Mouse (Mus musculus) midbrain, postnatal 0 days (tissue): ENCODE results near the gene Ect2l. TPM values are rescaled to one million over a fixed set of nuclear protein-coding genes. Genes with fewer than 3 reads are reported as not detected.
A peak's percentile ranks its signal among the peaks of the same experiment; 100 is the strongest.

Experiments
- ATAC-seq: fragments of 200-750 bp; cut with Nextera tagmentation; 2 replicates; pipeline ENCODE4 v1.8.0; 2017; ENCODE audit warnings: moderate number of reproducible peaks, mild to moderate bottlenecking, moderate TSS enrichment, moderate library complexity; ENCODE audit not compliant: low FRiP score
- DNase-seq: peaks from one replicate; pipeline ENCODE4 v3.0.0-alpha.2; 2015; ENCODE audit warnings: low spot score
- H3K27ac ChIP-seq: fragments of 300-500 bp; sonication (generic); 2 replicates; pipeline ENCODE4 v1.5.1; 2014; ENCODE audit warnings: low read depth, mild to moderate bottlenecking, low read length, mixed read lengths
- H3K27me3 ChIP-seq: fragments of 300-500 bp; sonication (generic); 2 replicates; pipeline ENCODE4 v1.6.1; 2014; ENCODE audit warnings: low read length, control low read depth, mixed read lengths; ENCODE audit not compliant: insufficient read depth
- H3K36me3 ChIP-seq: fragments of 300-500 bp; sonication (generic); 2 replicates; pipeline ENCODE4 v1.6.1; 2014; ENCODE audit warnings: low read length, control low read depth, mixed read lengths; ENCODE audit not compliant: insufficient read depth
- H3K4me1 ChIP-seq: fragments of 300-500 bp; sonication (generic); 2 replicates; pipeline ENCODE4 v1.6.1; 2014; ENCODE audit warnings: mild to moderate bottlenecking, control low read depth, antibody characterized with exemption, low read length, mixed read lengths; ENCODE audit not compliant: insufficient read depth
- H3K4me2 ChIP-seq: fragments of 300-500 bp; sonication (generic); 2 replicates; pipeline ENCODE4 v1.6.1; 2014; ENCODE audit warnings: low read depth, mild to moderate bottlenecking, low read length, mixed read lengths; ENCODE audit not compliant: poor library complexity, severe bottlenecking
- H3K4me3 ChIP-seq: fragments of 300-500 bp; sonication (generic); 2 replicates; pipeline ENCODE4 v1.5.1; 2014; ENCODE audit warnings: low read depth, mild to moderate bottlenecking, low read length, moderate library complexity
- H3K9ac ChIP-seq: fragments of 300-500 bp; sonication (generic); replicated peaks from 2 replicates; pipeline ENCODE4 v1.6.1; 2014; ENCODE audit warnings: mild to moderate bottlenecking, low read length, moderate library complexity, mixed read lengths; ENCODE audit not compliant: poor library complexity, severe bottlenecking
- H3K9me3 ChIP-seq: fragments of 300-500 bp; sonication (generic); 2 replicates; pipeline ENCODE4 v1.6.1; 2016; ENCODE audit warnings: low read length, control low read depth
- CTCF ChIP-seq: IDR thresholded peaks from 2 replicates; pipeline ENCODE4 v1.5.1; 2016; ENCODE audit warnings: antibody characterized with exemption, mild to moderate bottlenecking
- WGBS: fragments of 180-500 bp; shearing (Covaris S2); extraction: QIAGEN DNeasy Blood & Tissue Kit; methylation state at CpG from one replicate; pipeline ENCODE4 v1.1.7; 2014; 5-methylcytosine and 5-hydroxymethylcytosine counted together
- polyA plus RNA-seq: library from polyadenylated mRNA; unstranded; fragments of >200 nt; fragmentation: Nextera tagmentation; extraction: Ambion mirVana; gene quantifications from 2 replicates; pipeline ENCODE4 v1.2.1, GENCODE M21; 2015
- total RNA-seq: library from RNA; depleted of rRNA; stranded (reverse); fragments of >200 nt; gene quantifications from 2 replicates; pipeline ENCODE4 v1.2.3, GENCODE M21; 2014

Ect2l gene
- total and polyA plus RNA-seq, 2 experiments from 2014 or later: 0.11 to 0.64 TPM

DNA sequence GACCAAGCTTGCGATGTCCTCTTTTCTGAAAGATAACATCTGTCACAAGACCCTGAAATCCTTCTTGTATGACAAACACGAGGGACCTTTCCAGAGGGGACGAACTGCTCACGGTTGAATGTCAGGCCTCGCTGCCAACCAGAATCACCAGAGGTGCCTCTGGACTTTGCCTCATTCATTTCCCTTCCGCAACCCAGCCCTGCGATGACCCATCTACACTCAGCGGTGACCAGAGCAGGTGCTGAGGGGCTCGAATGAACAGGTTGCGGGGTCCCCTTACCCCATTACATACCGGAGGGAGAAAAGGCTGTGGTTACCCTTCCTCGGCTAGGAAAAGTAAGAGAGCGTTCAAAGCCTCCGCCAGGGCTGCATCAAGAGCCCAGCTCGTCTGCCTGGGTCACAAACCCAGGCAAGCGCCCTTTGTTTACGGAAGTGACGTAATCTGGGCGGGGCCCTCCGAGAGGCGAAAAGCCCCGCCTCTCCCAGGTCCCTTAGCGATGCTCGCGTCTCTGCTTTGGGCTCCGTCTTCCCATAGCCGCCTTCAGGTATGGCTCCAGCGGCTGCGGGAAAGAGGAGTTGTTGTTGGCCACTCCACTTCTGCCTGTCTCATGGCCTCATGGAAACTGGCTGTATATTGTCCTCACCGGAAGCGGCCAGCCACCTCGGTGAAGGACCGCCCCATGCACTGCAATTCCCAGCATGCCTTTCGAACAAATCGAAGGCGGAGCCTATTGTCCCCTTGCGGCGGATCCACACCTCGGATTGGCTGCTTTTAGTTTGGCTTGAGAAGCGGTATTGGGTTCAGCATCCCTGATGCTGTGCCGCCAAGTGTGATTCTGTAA is 24.1 kb upstream of the Ect2l start, which contains the start of gene Ccdc28a:
Gene Ccdc28a, minus strand, starts transcription at position 439 of the 842 bp plus-strand sequence.
- DNase-seq (peak; percentile 98), ATAC-seq (peak; percentile 98)
- H3K4me1 ChIP-seq: no peaks in the 10 kb centered on the region
- no peaks in the 10 kb centered on the region for H3K27me3 ChIP-seq
- H3K36me3 ChIP-seq: no peaks in the 10 kb centered on the region
- peak; percentile 54 for TF ChIP-seq CTCF
- H3K4me2 ChIP-seq: peak within 1 kb of the TSS; percentile 71
- H3K9me3 ChIP-seq: no peaks in the 10 kb centered on the region
- H3K4me3 ChIP-seq: peak within 1 kb of the TSS; percentile 79
- peak within 1 kb of the TSS; percentile 75 for H3K9ac ChIP-seq
- H3K27ac ChIP-seq: peak within 1 kb of the TSS; percentile 85
- WGBS: under 1% methylated on average over 41 of the region's 41 CpGs

DNA sequence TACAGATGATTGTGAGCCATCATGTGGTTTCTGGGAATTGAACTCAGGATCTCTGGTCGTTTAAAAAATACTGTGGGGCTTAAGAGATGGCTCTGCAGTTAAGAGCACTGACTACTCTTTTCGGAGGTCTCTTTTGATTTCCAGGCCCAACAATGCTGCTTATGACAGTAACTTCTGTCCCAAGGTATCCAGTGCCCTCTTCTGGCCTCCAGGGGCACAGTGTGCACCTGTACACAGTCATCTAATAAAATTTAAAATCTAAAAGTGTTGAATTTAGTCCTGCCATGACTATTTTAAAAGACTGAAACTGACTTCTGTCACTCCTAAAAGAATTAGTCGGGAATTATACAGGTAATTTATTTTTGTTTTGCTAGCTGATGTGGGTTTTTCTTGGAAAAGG is 23.2 kb upstream of the Ect2l start:
- no peaks in the 10 kb centered on the region for H3K36me3 ChIP-seq
- H3K4me1 ChIP-seq: no peaks in the 10 kb centered on the region
- H3K9me3 ChIP-seq: no peaks in the 10 kb centered on the region
- H3K4me2 ChIP-seq: peak overlapping the region; percentile 71
- no peak for DNase-seq
- no peak for ATAC-seq
- H3K9ac ChIP-seq: no peak overlapping the region
- 50% methylated on average over 3 of the region's 3 CpGs for WGBS
- H3K4me3 ChIP-seq: peak overlapping the region; percentile 79; the same call in 1 of the 2 replicates
- TF ChIP-seq CTCF: peak; percentile 63
- H3K27ac ChIP-seq: no peak overlapping the region
- H3K27me3 ChIP-seq: no peaks in the 10 kb centered on the region

- H3K27me3 ChIP-seq: no peaks in the 10 kb centered on the region
- H3K9me3 ChIP-seq: no peaks in the 10 kb centered on the region
- H3K9ac ChIP-seq: no peak overlapping the region
- no peak for ATAC-seq
- TF ChIP-seq CTCF: no peak
- H3K4me2 ChIP-seq: no peak overlapping the region
- no peak overlapping the region for H3K27ac ChIP-seq
- no peaks in the 10 kb centered on the region for H3K36me3 ChIP-seq
- no peak overlapping the region for H3K4me3 ChIP-seq
- no peak for DNase-seq
- WGBS: 96% methylated on average over 3 of the region's 3 CpGs
- no peaks in the 10 kb centered on the region for H3K4me1 ChIP-seq
These were observed 13.7 kb upstream of the Ect2l start for GRCm38 (mm10) chr10:18224386-18224785.

DNA sequence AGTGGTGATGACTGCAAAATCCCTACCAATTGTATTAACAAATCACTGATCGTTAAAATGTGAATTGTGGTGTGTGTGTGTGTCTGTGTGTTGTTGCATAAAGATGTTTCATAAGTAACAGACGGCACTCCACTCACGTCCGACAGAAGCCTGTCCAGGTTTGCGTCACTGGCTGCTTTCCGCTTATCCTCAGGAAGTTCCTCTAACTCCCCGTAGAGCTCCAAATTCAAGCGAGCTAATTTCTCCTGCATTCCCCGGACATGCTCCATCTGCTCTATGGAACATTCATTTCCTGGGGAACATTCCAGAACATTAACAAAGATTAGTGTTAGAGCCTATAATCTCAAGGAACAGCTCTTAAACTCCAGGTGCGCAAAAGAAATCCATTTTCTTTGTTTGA is 8.7 kb upstream of the Ect2l start:
- no peaks in the 10 kb centered on the region for H3K9me3 ChIP-seq
- DNase-seq: no peak
- H3K36me3 ChIP-seq: no peaks in the 10 kb centered on the region
- H3K9ac ChIP-seq: no peak overlapping the region
- 90% methylated on average over 10 of the region's 10 CpGs for WGBS
- no peaks in the 10 kb centered on the region for H3K27me3 ChIP-seq
- H3K27ac ChIP-seq: no peak overlapping the region
- no peak overlapping the region for H3K4me3 ChIP-seq
- TF ChIP-seq CTCF: no peak
- no peaks in the 10 kb centered on the region for H3K4me1 ChIP-seq
- H3K4me2 ChIP-seq: no peak overlapping the region
- no peak for ATAC-seq

- H3K4me3 ChIP-seq: no peak overlapping the region
- no peak for DNase-seq
- H3K36me3 ChIP-seq: no peaks in the 10 kb centered on the region
- H3K4me1 ChIP-seq: no peaks in the 10 kb centered on the region
- no peak overlapping the region for H3K9ac ChIP-seq
- H3K27ac ChIP-seq: no peak overlapping the region
- no peak for ATAC-seq
- H3K27me3 ChIP-seq: no peaks in the 10 kb centered on the region
- no peaks in the 10 kb centered on the region for H3K9me3 ChIP-seq
- TF ChIP-seq CTCF: no peak
- WGBS: 76% methylated on average over 5 of the region's 5 CpGs
- H3K4me2 ChIP-seq: no peak overlapping the region
These were observed 3.4 kb upstream of the Ect2l start for GRCm38 (mm10) chr10:18214124-18214523.

GRCm38 (mm10) chr10:18213373-18213772 is 2.7 kb upstream of the Ect2l start:
- Histone ChIP-seq H3K36me3 (no peaks in the 10 kb centered on the region), H3K4me3 (no peak overlapping the region), H3K4me1 (no peaks in the 10 kb centered on the region), H3K27me3 (no peaks in the 10 kb centered on the region), H3K4me2 (no peak overlapping the region), H3K9me3 (no peaks in the 10 kb centered on the region), H3K27ac (no peak overlapping the region), H3K9ac (no peak overlapping the region)
- TF ChIP-seq CTCF: no peak
- 85% methylated on average over 4 of the region's 4 CpGs for WGBS
- ATAC-seq (no peak), DNase-seq (no peak)
